In the genomic region with DNA sequence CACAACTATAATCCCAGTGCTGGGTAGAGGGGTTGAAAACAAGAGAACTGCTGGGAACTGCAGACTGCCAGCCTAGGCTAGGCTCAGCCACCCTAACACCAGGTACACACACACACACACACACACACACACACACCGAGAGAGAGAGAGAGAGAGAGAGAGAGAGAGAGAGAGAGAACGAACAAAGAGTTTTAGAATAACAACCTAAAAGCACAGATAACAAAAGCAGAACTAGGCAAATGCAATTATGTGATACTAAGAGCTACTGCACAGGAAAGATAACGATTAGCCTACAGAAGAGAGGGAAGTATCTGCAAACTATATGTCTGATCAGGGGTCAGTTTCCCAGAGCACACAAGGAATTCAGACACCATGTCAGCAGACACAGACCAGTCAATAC, we compare ENCODE assay signal across 36 mouse cellular contexts. TPM values are rescaled to one million over a fixed set of nuclear protein-coding genes. Genes with fewer than 3 reads are reported as not detected.
DNase-seq lines count a peak whose midpoint lies in the region; ATAC-seq lines count a peak whose summit lies in the region.
"Had no signal": no experiment of that assay in that cellular context is flagged by ENCODE, and none has a peak within 500 bp of the region (broad histone marks: within the 10 kb centered on the region; RNA-seq: fewer than 3 reads in every experiment).

No protein-coding gene starts in this region.

- no peaks in the 10 kb centered on the region for H3K9me3 ChIP-seq in heart, embryonic 12.5 days (replicated peaks)
- no peaks in the 10 kb centered on the region for H3K9me3 ChIP-seq in liver, embryonic 15.5 days (replicated peaks)
- H3K9me3 ChIP-seq in forebrain, embryonic 15.5 days, result no peaks in the 10 kb centered on the region
- H3K9me3 ChIP-seq: embryonic facial prominence, embryonic 12.5 days; heart, embryonic 15.5 days; hindbrain, embryonic 12.5 days; limb, embryonic 12.5 days; neural tube, embryonic 12.5 days had no signal

- peak; percentile 51 for ATAC-seq in heart, embryonic 12.5 days (ENCODE audit: insufficient number of reproducible peaks, low FRiP score)
- peak; percentile 67 for ATAC-seq in liver, embryonic 15.5 days (ENCODE audit: insufficient read depth)
- ATAC-seq in megakaryocyte-erythroid progenitor cell, adult 5-6 weeks (replicated peaks; ENCODE audit: low FRiP score, low TSS enrichment, poor library complexity, severe bottlenecking), result peak; percentile 66
- no peak for ATAC-seq in forebrain, embryonic 15.5 days (replicated peaks)
- ATAC-seq: activated CD4-positive, CD25-positive, alpha-beta regulatory T cell, adult 4 months; forebrain, postnatal 0 days; hindbrain, postnatal 0 days; intestine, embryonic 16.5 days; lung, postnatal 0 days; midbrain, embryonic 16.5 days had no signal

- H3K4me2 ChIP-seq in heart, embryonic 12.5 days, result no peak overlapping the region
- H3K4me2 ChIP-seq in liver, embryonic 15.5 days, result 0 out of 2 replicates have a peak overlapping the region, but pooled peaks have one; percentile 17
- H3K4me2 ChIP-seq in forebrain, embryonic 15.5 days (replicated peaks), result no peak overlapping the region
- H3K4me2 ChIP-seq: embryonic facial prominence, embryonic 12.5 days; heart, embryonic 15.5 days; hindbrain, embryonic 12.5 days; limb, embryonic 12.5 days; midbrain, embryonic 11.5 days; neural tube, embryonic 12.5 days had no signal

- no peaks in the 10 kb centered on the region for H3K27me3 ChIP-seq in heart, embryonic 12.5 days (replicated peaks)
- H3K27me3 ChIP-seq in liver, embryonic 15.5 days, result no peaks in the 10 kb centered on the region
- no peaks in the 10 kb centered on the region for H3K27me3 ChIP-seq in forebrain, embryonic 15.5 days
- H3K27me3 ChIP-seq: embryonic facial prominence, embryonic 12.5 days; heart, embryonic 15.5 days; hindbrain, embryonic 12.5 days; limb, embryonic 12.5 days; neural tube, embryonic 12.5 days had no signal

- peaks cover 11% of the 10 kb centered on the region for H3K4me1 ChIP-seq in heart, embryonic 12.5 days (replicated peaks)
- H3K4me1 ChIP-seq in liver, embryonic 15.5 days (replicated peaks), result peaks cover 40% of the 10 kb centered on the region
- H3K4me1 ChIP-seq in forebrain, embryonic 15.5 days, result no peaks in the 10 kb centered on the region
- H3K4me1 ChIP-seq: embryonic facial prominence, embryonic 12.5 days; heart, embryonic 15.5 days; hindbrain, embryonic 12.5 days; limb, embryonic 12.5 days; neural tube, embryonic 12.5 days had no signal

- no peak overlapping the region for H3K9ac ChIP-seq in heart, embryonic 12.5 days
- no peak overlapping the region for H3K9ac ChIP-seq in liver, embryonic 15.5 days
- H3K9ac ChIP-seq in forebrain, embryonic 15.5 days (replicated peaks), result no peak overlapping the region
- H3K9ac ChIP-seq: embryonic facial prominence, embryonic 12.5 days; forebrain, postnatal 0 days; heart, embryonic 15.5 days; hindbrain, embryonic 12.5 days; limb, embryonic 12.5 days; neural tube, embryonic 12.5 days had no signal

- no peak overlapping the region for H3K4me3 ChIP-seq in heart, embryonic 12.5 days
- no peak overlapping the region for H3K4me3 ChIP-seq in liver, embryonic 15.5 days (replicated peaks)
- H3K4me3 ChIP-seq in forebrain, embryonic 15.5 days, result no peak overlapping the region
- H3K4me3 ChIP-seq: embryonic facial prominence, embryonic 12.5 days; heart, embryonic 15.5 days; hindbrain, embryonic 12.5 days; left cerebral cortex, adult 2 months; limb, embryonic 12.5 days; neural tube, embryonic 12.5 days had no signal

- 41% methylated on average over 2 of the region's 3 CpGs for WGBS in heart, embryonic 12.5 days
- 6% methylated on average over 3 of the region's 3 CpGs for WGBS in liver, embryonic 15.5 days (ENCODE audit: insufficient replicate concordance)
- 51% methylated on average over 3 of the region's 3 CpGs for WGBS in forebrain, embryonic 15.5 days

- no peaks in the 10 kb centered on the region for H3K36me3 ChIP-seq in heart, embryonic 12.5 days
- H3K36me3 ChIP-seq in liver, embryonic 15.5 days (replicated peaks), result no peaks in the 10 kb centered on the region
- no peaks in the 10 kb centered on the region for H3K36me3 ChIP-seq in forebrain, embryonic 15.5 days
- H3K36me3 ChIP-seq: embryonic facial prominence, embryonic 12.5 days; heart, embryonic 15.5 days; hindbrain, embryonic 12.5 days; limb, embryonic 12.5 days; neural tube, embryonic 12.5 days had no signal

- H3K27ac ChIP-seq in heart, embryonic 12.5 days (ENCODE audit: poor library complexity, severe bottlenecking), result no peak overlapping the region
- H3K27ac ChIP-seq in liver, embryonic 15.5 days (replicated peaks), result no peak overlapping the region
- H3K27ac ChIP-seq in forebrain, embryonic 15.5 days (replicated peaks), result no peak overlapping the region
- H3K27ac ChIP-seq: embryonic facial prominence, embryonic 12.5 days; heart, embryonic 15.5 days; hindbrain, embryonic 12.5 days; hindbrain, postnatal 0 days; left cerebral cortex, adult 2 months; limb, embryonic 12.5 days; macrophage; neural tube, embryonic 12.5 days had no signal

- DNase-seq in heart, postnatal 4 days, result no peak
- DNase-seq in c-Kit-positive CD71-positive TER-119-positive erythroid progenitor cells, embryonic 14.5 days (ENCODE audit: low spot score), result peak; percentile 20
- DNase-seq in kidney, adult 9 months, result no peak
- no peak for DNase-seq in right cerebral cortex, postnatal 25 days
- DNase-seq: adrenal gland, adult 2 months; adrenal gland, postnatal 36 days; cerebellum, adult 9-10 months; cerebellum, postnatal 36 days; embryo, embryonic 11 days; forebrain, postnatal 0 days; gastrocnemius, postnatal 10 days; kidney, postnatal 14 days; lung, adult 18-20 months; right cerebral cortex, adult 18-20 months; thymus, postnatal 4 days had no signal

RNA-seq across cellular contexts. Expression of gene Rec114, which starts 24.8 kb away (rescaled TPM):
- 10.8 and 15.5 TPM in 2 replicates for polyA plus RNA-seq in heart, embryonic 12.5 days (2016; fragmentation: Nextera tagmentation; extraction: Ambion mirVana)
- 1 to 10 TPM; 1.9 to 4.9 TPM for total RNA-seq in heart, postnatal 4 days (2021)
- 21.5 and 23.2 TPM in 2 replicates for polyA plus RNA-seq in liver, embryonic 15.5 days (2015; fragmentation: Nextera tagmentation; extraction: Ambion mirVana)
- total RNA-seq in megakaryocyte-erythroid progenitor cell, adult 5-6 weeks (2014; fragmentation: Nextera tagmentation), result 15.3 and 34.7 TPM in 2 replicates
- 36.9 and 51.4 TPM in 2 replicates for total RNA-seq in megakaryocyte-erythroid progenitor cell, adult 5-6 weeks (2017)
- 1.5 and 1.6 TPM in 2 replicates for polyA plus RNA-seq in forebrain, embryonic 15.5 days (2015; fragmentation: Nextera tagmentation; extraction: Ambion mirVana)
- total RNA-seq: granulocyte monocyte progenitor cell, adult 5-6 weeks; layer of hippocampus, adult 18-20 months; left cerebral cortex, postnatal 25 days had no signal
- polyA plus RNA-seq: activated CD4-positive, CD25-positive, alpha-beta regulatory T cell, adult 4 months; macrophage; small intestine, adult 2 months had no signal
